Mouse (Mus musculus) liver, embryonic 16.5 days (tissue): Measurements from ENCODE around the gene Rpap1. TPM values are rescaled to one million over a fixed set of nuclear protein-coding genes. Genes with fewer than 3 reads are reported as not detected.
A peak's percentile ranks its signal among the peaks of the same experiment; 100 is the strongest.

ENCODE experiments used
- ATAC-seq: fragments of 200-750 bp; cut with Nextera tagmentation; 2 replicates; pipeline ENCODE4 v1.8.0; 2017; ENCODE audit warnings: low read depth, mild to moderate bottlenecking, moderate number of reproducible peaks, moderate library complexity
- H3K27ac ChIP-seq: fragments of 300-500 bp; sonication (generic); 2 replicates; pipeline ENCODE4 v1.5.1; 2014; ENCODE audit warnings: mild to moderate bottlenecking, low read length
- H3K27me3 ChIP-seq: fragments of 300-500 bp; sonication (generic); 2 replicates; pipeline ENCODE4 v1.6.1; 2014; ENCODE audit warnings: low read depth, low read length, mixed read lengths; ENCODE audit not compliant: control insufficient read depth, insufficient read depth
- H3K36me3 ChIP-seq: fragments of 300-500 bp; sonication (generic); 2 replicates; pipeline ENCODE4 v1.6.1; 2014; ENCODE audit warnings: mild to moderate bottlenecking; ENCODE audit not compliant: control insufficient read depth, insufficient read depth
- H3K4me1 ChIP-seq: fragments of 300-500 bp; sonication (generic); 2 replicates; pipeline ENCODE4 v1.6.1; 2014; ENCODE audit warnings: low read depth, low read length, mixed read lengths; ENCODE audit not compliant: control insufficient read depth
- H3K4me2 ChIP-seq: fragments of 300-500 bp; sonication (generic); 2 replicates; pipeline ENCODE4 v1.6.1; 2014; ENCODE audit warnings: low read depth, low read length, mixed read lengths
- H3K4me3 ChIP-seq: fragments of 300-500 bp; sonication (generic); 2 replicates; pipeline ENCODE4 v1.5.1; 2014; ENCODE audit warnings: low read depth, mild to moderate bottlenecking, low read length
- H3K9ac ChIP-seq: fragments of 300-500 bp; sonication (generic); 2 replicates; pipeline ENCODE4 v1.6.1; 2014; ENCODE audit warnings: low read depth, low read length
- H3K9me3 ChIP-seq: fragments of 300-500 bp; sonication (generic); replicated peaks from 2 replicates; pipeline ENCODE4 v1.6.1; 2016; ENCODE audit warnings: low read length; ENCODE audit not compliant: control insufficient read depth
- WGBS: fragments of 180-500 bp; shearing (Covaris S2); extraction: QIAGEN DNeasy Blood & Tissue Kit; methylation state at CpG from one replicate; pipeline ENCODE4 v1.1.7; 2014; ENCODE audit not compliant: insufficient replicate concordance; 5-methylcytosine and 5-hydroxymethylcytosine counted together
- polyA plus RNA-seq: library from polyadenylated mRNA; unstranded; fragments of >200 nt; fragmentation: Nextera tagmentation; extraction: Ambion mirVana; gene quantifications from 2 replicates; pipeline ENCODE4 v1.2.1, GENCODE M21; 2015

Gene Rpap1
- polyA plus RNA-seq, 1 experiment from 2014 or later = 9.1 TPM

- H3K36me3 ChIP-seq = no peaks in the 10 kb centered on the region
- H3K9me3 ChIP-seq = no peaks in the 10 kb centered on the region
- no peak overlapping the region for H3K4me3 ChIP-seq
- H3K4me1 ChIP-seq = peaks cover 3% of the 10 kb centered on the region; the same call in 1 of the 2 replicates
- no peak overlapping the region for H3K27ac ChIP-seq
- peaks cover 60% of the 10 kb centered on the region for H3K27me3 ChIP-seq
- H3K9ac ChIP-seq = no peak overlapping the region
- no peak overlapping the region for H3K4me2 ChIP-seq
- WGBS = 50% methylated on average over 15 of the region's 15 CpGs
- no peak for ATAC-seq
These were observed 13.8 kb upstream of the Rpap1 start for GRCm38 (mm10) chr2:119800876-119801846.

- Histone ChIP-seq H3K36me3 (no peaks in the 10 kb centered on the region), H3K9ac (peak overlapping the region; percentile 41), H3K4me3 (peak overlapping the region; percentile 61), H3K27me3 (peaks cover 60% of the 10 kb centered on the region), H3K9me3 (no peaks in the 10 kb centered on the region), H3K27ac (no peak overlapping the region), H3K4me2 (peak overlapping the region; percentile 93), H3K4me1 (peaks cover 3% of the 10 kb centered on the region; the same call in 1 of the 2 replicates)
- under 1% methylated on average over 20 of the region's 27 CpGs for WGBS
- ATAC-seq = no peak
These were observed 12.7 kb upstream of the Rpap1 start for GRCm38 (mm10) chr2:119799961-119800550.

GRCm38 (mm10) chr2:119799181-119799960 is 12.0 kb upstream of the Rpap1 start:
- peaks cover 61% of the 10 kb centered on the region for H3K27me3 ChIP-seq
- peak overlapping the region; percentile 93 for H3K4me2 ChIP-seq
- peak overlapping the region; percentile 61 for H3K4me3 ChIP-seq
- no peaks in the 10 kb centered on the region for H3K9me3 ChIP-seq
- WGBS = under 1% methylated on average over 41 of the region's 89 CpGs
- H3K36me3 ChIP-seq = no peaks in the 10 kb centered on the region
- peak; percentile 55 for ATAC-seq
- H3K9ac ChIP-seq = peak overlapping the region; percentile 41
- no peak overlapping the region for H3K27ac ChIP-seq
- peaks cover 3% of the 10 kb centered on the region; the same call in 1 of the 2 replicates for H3K4me1 ChIP-seq

- H3K36me3 ChIP-seq = no peaks in the 10 kb centered on the region
- H3K4me3 ChIP-seq = no peak overlapping the region
- 0 out of 2 replicates have a peak overlapping the region, but pooled peaks have one; percentile 93 for H3K4me2 ChIP-seq
- H3K27me3 ChIP-seq = peaks cover 63% of the 10 kb centered on the region
- WGBS = 12% methylated on average over 13 of the region's 13 CpGs
- H3K27ac ChIP-seq = no peak overlapping the region
- no peaks in the 10 kb centered on the region for H3K9me3 ChIP-seq
- ATAC-seq = no peak
- H3K9ac ChIP-seq = no peak overlapping the region
- peaks cover 3% of the 10 kb centered on the region; the same call in 1 of the 2 replicates for H3K4me1 ChIP-seq
These were observed 11.1 kb upstream of the Rpap1 start for GRCm38 (mm10) chr2:119798246-119798927.

GRCm38 (mm10) chr2:119797279-119797783 is 10.0 kb upstream of the Rpap1 start, which contains the start of gene Tyro3:
Gene Tyro3 (plus strand): TSS chr2:119797733.
- Histone ChIP-seq H3K4me3 (no peak within 1 kb of the TSS), H3K9ac (no peak within 1 kb of the TSS), H3K9me3 (no peaks in the 10 kb centered on the region), H3K4me2 (no peak within 1 kb of the TSS), H3K4me1 (peaks cover 3% of the 10 kb centered on the region; the same call in 1 of the 2 replicates), H3K27ac (no peak within 1 kb of the TSS), H3K36me3 (no peaks in the 10 kb centered on the region), H3K27me3 (peaks cover 62% of the 10 kb centered on the region)
- ATAC-seq = no peak
- 50% methylated on average over 5 of the region's 5 CpGs for WGBS

GRCm38 (mm10) chr2:119789996-119790395 is 2.7 kb upstream of the Rpap1 start:
- Histone ChIP-seq H3K4me1 (peaks cover 10% of the 10 kb centered on the region), H3K4me2 (no peak overlapping the region), H3K4me3 (no peak overlapping the region), H3K9ac (no peak overlapping the region), H3K27ac (no peak overlapping the region), H3K9me3 (no peaks in the 10 kb centered on the region), H3K27me3 (peaks cover 6% of the 10 kb centered on the region), H3K36me3 (no peaks in the 10 kb centered on the region)
- ATAC-seq = no peak
- 67% methylated on average over 2 of the region's 2 CpGs for WGBS

GRCm38 (mm10) chr2:119767246-119767645 is 20.1 kb downstream of the Rpap1 start:
- H3K27me3 ChIP-seq = no peaks in the 10 kb centered on the region
- no peak overlapping the region for H3K9ac ChIP-seq
- H3K36me3 ChIP-seq = peaks cover 12% of the 10 kb centered on the region; the same call in 1 of the 2 replicates
- WGBS = 81% methylated on average over 6 of the region's 6 CpGs
- H3K4me2 ChIP-seq = no peak overlapping the region
- no peak overlapping the region for H3K4me3 ChIP-seq
- no peak for ATAC-seq
- H3K4me1 ChIP-seq = no peaks in the 10 kb centered on the region
- no peak overlapping the region for H3K27ac ChIP-seq
- H3K9me3 ChIP-seq = no peaks in the 10 kb centered on the region

GRCm38 (mm10) chr2:119763924-119764323 is 23.4 kb downstream of the Rpap1 start:
- H3K36me3 ChIP-seq = 0 out of 2 replicates have a peak, but pooled peaks cover 4% of the 10 kb centered on the region
- WGBS = 66% methylated on average over 4 of the region's 4 CpGs
- no peak overlapping the region for H3K4me2 ChIP-seq
- H3K4me1 ChIP-seq = peaks cover under 1% of the 10 kb centered on the region; the same call in 1 of the 2 replicates
- H3K9ac ChIP-seq = no peak overlapping the region
- no peak overlapping the region for H3K4me3 ChIP-seq
- no peak for ATAC-seq
- no peak overlapping the region for H3K27ac ChIP-seq
- H3K27me3 ChIP-seq = peaks cover 27% of the 10 kb centered on the region
- H3K9me3 ChIP-seq = no peaks in the 10 kb centered on the region
